Mouse (Mus musculus) left cerebral cortex, postnatal 25 days (tissue): Measurements from ENCODE around the gene Hecw2. TPM values are rescaled to one million over a fixed set of nuclear protein-coding genes. Genes with fewer than 3 reads are reported as not detected.

Experiments used
- DNase-seq, 2 experiments: peaks; one replicate each; pipeline ENCODE4 v3.0.0; 2022; ENCODE audit warnings: low spot score in 2 of 2, mixed read lengths in 1 of 2
- intact Hi-C: fragments of 180-260 bp; cut with DNase I; formaldehyde crosslinking; loops from one replicate; pipeline ENCODE4 v1.15.1; 2025
- total RNA-seq, 2 experiments: library from RNA; stranded (reverse); gene quantifications; 2 replicates each; pipeline ENCODE4 v1.2.3; 2021

Gene Hecw2
- total RNA-seq, 2 experiments from 2014 or later: 42.7 to 57.6 TPM

- intact Hi-C loops: no loop called here
- DNase-seq: no peak
Observed at GRCm38 (mm10) chr1:54121071-54121730, 73.8 kb downstream of the Hecw2 start.

DNA sequence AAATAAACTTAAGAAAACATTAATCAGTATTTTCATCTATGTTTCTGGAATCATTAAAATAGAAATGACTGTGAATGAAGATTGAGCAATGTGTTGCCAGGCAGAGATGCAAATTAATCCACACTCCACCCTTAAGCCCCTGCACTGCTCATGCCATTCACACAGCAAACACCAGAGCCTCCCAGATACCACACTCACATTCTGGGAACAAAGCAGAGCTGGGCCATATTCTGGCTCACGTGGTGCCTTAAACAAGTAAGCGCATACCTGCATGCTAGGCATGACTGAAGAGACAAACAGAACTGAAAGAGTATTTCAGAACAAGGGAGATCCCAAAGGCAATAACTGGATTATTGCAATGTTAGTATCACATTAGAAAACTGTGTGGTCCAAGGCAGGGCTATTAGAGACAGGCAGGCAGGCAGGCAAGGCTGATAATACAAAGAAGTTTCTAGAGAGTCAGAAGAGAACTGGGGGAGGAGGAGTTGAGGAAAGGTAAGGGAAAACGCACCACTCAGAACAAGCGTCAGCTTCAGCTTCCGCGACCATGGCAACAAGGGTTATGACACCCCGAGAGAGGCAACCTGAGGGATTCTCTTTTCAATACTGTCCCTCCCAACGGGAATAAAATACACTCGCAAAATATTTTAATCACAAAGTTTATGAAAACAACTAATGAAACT, 75.2 kb downstream of the Hecw2 start:
- no peak for DNase-seq
- intact Hi-C loops: loop anchor here (2.0 to 5.0 kb wide), 3 partner anchors 13 to 59 kb away; no protein-coding TSS in a partner anchor

DNA sequence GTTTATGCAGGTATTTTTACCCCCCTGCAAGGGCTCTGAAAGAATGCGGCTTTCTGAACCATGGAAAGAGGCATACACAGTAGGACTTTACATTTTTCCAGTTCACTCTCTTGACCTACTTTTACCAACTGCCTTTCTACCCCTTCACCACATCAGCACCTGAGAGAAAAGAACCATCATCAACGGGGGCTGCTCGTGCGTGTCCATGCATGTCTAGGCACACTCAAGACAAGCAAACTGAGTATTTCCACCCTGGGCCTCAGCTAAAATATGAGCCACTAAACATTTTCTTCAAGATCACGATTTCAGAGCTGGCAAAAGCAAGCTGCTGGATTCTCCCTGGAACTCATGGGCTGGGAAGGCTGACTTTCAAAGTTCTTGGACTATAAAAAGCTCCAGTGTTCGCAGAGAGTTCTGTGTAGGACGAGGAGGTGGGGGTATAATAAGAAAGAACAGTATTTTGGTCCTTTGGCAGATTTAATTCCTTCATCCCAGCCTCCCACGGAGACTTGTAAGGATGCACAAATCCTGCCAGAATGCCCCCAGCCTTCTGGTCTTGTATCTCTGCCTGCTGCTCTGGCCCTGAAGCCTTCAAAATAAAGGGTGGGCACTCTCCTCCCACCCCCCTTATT, 76.5 kb downstream of the Hecw2 start:
- peak; percentile 60 to 96 for DNase-seq
- intact Hi-C loops: loop anchor here (1.0 to 5.0 kb wide), 4 partner anchors 14 to 76 kb away; no protein-coding TSS in a partner anchor

GRCm38 (mm10) chr1:54110920-54111605, 83.9 kb downstream of the Hecw2 start:
- intact Hi-C loops: no loop called here
- no peak for DNase-seq

GRCm38 (mm10) chr1:54109255-54109654, 85.7 kb downstream of the Hecw2 start:
- no peak for DNase-seq
- intact Hi-C loops: no loop called here

GRCm38 (mm10) chr1:54106756-54107155, 88.2 kb downstream of the Hecw2 start:
- intact Hi-C loops: no loop called here
- DNase-seq: peak in 1 of 2 experiments; percentile 56

DNA sequence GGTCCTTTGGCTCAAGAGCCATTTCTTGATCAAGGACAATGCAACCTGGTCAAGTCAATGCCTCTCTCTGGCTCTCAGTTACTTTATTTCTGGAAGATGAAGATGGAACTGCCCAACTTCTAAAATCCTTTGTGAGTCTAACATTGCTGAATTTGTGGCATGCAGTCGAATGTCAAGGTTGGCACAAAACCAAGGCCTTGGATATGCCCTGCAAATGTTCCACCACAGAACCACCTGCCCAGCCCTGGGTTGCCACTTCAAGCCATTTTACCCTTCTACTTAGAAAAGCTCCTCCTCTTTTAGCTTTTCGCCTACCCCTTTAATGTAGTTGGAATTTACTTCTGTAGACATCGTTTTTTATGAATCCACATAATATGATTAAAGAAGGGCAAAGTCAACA, 115.3 kb downstream of the Hecw2 start:
- intact Hi-C loops: no loop called here

GRCm38 (mm10) chr1:54074456-54074855, 120.5 kb downstream of the Hecw2 start:
- intact Hi-C loops: no loop called here
- no peak for DNase-seq

More for the DNA sequence above, 115.3 kb downstream of the Hecw2 start:
- no peak for DNase-seq

- no peak for DNase-seq
- intact Hi-C loops: no loop called here
Observed at GRCm38 (mm10) chr1:54070121-54070520, 124.8 kb downstream of the Hecw2 start.

DNA sequence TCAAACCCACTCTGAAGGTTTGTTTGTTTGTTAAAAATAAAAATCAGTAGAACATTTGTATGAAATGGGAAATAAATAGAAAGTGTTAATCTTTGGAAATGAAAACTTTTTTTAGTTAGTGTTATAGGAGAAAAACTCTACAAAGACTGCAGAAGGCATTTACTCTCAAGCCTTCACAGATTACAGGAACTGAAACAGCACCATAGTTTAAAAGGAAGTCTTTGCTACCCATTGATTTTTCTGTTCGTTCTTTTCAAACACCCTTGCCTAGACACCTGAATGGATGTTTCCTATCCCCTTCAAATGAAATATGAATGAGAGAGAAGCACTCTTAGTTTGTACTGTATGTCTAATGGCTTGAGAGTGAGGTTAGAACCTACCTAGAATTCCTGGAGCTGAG, 126.7 kb downstream of the Hecw2 start:
- intact Hi-C loops: no loop called here
- DNase-seq: no peak

DNA sequence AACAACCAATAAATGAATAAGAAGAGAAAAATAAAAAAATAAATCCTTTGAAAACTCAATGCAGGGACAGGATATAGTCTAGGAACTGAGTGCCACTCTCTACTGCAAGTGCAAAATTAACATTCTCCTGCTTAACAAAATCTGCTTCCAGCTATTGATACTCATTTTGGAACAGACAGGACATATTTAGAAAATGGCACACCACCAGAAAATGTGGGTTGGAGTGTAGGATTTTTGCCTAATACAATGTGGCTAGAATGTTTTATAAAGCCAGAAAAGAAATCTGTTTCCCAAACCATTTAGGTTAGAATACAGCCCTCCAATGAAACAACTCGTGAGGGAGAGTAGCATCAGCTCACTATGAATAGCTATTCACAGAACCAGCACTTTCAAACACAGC, 129.5 kb downstream of the Hecw2 start:
- peak in 1 of 2 experiments; percentile 75 for DNase-seq
- intact Hi-C loops: no loop called here

GRCm38 (mm10) chr1:54061078-54061477, 133.9 kb downstream of the Hecw2 start:
- peak in 1 of 2 experiments; percentile 53 for DNase-seq
- intact Hi-C loops: loop anchor here (2.0 kb wide), 1 partner anchor 58 kb away; no protein-coding TSS in a partner anchor

DNA sequence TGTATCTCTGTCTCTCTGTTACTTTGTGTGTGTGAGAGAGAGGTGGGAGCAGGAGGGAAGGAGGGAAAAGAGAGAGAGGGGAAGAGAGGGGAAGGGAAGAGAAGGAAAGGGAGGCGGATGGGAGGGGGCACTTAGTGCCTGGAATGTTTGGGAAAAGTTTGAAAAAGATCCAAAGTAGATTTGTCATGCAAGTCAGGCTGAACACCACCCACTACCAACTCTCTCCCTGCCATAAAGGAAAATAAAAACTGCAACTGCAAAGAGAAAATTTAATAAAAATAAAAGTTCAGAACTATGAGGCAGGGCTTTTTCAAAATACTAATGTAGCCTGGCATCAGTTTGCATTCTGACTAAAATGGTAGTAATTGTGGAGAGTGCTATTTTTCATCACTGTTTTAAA, 135.2 kb downstream of the Hecw2 start:
- DNase-seq: peak in 1 of 2 experiments; percentile 59
- intact Hi-C loops: loop anchor here (2.0 kb wide), 1 partner anchor 59 kb away; no protein-coding TSS in a partner anchor

- no peak for DNase-seq
- intact Hi-C loops: no loop called here
Observed at GRCm38 (mm10) chr1:54052771-54053170, 142.2 kb downstream of the Hecw2 start.

DNA sequence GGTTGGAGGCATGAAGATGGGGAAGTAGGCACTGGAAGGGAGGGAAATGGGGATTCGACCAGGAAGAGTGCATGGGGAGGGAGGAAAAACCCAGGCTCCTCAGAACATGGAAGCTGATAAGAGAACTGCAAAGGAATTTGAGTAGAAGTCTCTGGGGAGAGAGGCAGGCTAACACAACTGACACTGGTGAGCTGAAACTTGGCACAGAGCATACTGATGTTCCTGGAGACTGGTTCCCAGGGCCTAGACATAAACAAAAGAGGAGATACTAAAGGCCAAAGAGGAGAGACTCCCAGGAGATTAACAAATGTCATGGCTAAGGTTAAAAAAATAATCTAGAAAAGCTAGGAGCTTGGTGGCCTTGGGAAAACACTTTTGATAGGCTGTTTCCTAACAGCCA, 148.0 kb downstream of the Hecw2 start:
- intact Hi-C loops: loop anchor here (5.0 kb wide), 1 partner anchor 145 kb away; no protein-coding TSS in a partner anchor
- DNase-seq: no peak

DNA sequence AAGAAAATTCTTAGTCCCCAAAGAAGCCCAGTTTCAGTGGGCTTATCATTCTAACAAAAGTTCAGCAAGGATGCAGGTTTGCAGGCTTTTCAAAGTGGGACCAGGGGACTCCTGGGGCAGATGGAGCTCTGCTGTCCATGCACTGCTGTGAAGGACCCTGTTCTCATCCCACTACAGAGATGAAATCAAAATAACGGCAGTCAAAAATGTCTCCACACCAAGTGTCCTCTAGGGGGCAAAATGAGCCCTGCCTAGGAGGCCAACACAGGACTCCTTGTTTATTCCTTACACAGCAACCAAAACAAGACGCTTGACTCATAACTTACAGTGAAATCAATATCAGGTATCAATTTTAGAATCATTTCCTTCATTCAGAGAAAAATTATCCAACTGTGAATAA, 155.9 kb downstream of the Hecw2 start:
- intact Hi-C loops: no loop called here
- peak in 1 of 2 experiments; percentile 52 for DNase-seq

- no peak for DNase-seq
- intact Hi-C loops: no loop called here
Observed at GRCm38 (mm10) chr1:54017686-54018085, 177.3 kb downstream of the Hecw2 start.

GRCm38 (mm10) chr1:54015739-54016138, 179.2 kb downstream of the Hecw2 start:
- intact Hi-C loops: no loop called here

GRCm38 (mm10) chr1:54012414-54012813, 182.6 kb downstream of the Hecw2 start:
- intact Hi-C loops: no loop called here
- peak in 1 of 2 experiments; percentile 30 for DNase-seq

More at GRCm38 (mm10) chr1:54015739-54016138, 179.2 kb downstream of the Hecw2 start:
- DNase-seq: no peak
